Mouse (Mus musculus): ENCODE measurements around the gene 4930447C04Rik. TPM values are rescaled to one million over a fixed set of nuclear protein-coding genes. Genes with fewer than 3 reads are reported as not detected.

The 4930447C04Rik gene
- total RNA-seq, 1 experiment from 2014 or later: 11.9 TPM

DNA sequence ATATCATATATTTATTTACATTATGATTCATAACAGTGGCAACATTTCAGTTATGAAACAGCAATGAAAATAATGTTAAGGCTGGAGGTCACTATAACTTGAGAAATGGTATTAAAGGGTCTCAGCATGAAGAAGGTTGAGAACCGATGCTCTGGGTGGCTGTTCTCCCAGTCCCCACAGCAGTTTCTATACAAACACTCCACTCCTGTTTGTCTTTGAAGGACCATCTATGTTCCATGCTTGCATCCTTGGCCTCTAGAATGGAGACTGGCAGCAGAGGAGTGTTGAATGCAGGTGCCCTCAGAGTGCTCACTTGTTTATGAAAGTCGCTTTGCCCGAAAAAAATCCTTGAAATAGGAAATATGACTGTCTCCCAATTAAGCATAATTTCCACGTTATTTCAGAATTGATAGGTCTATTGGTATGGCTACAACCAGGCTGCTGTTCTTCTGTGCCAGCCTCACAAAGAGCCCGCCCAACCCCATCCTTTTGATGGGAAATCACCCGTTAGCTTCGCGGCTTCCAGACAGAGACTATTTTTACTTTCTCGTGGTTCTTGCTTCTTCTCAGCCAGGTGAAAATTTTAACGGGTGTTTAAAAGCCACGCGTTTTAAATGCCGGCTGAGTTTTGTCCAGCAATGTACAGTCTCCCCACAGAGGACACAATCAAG is 87.0 kb downstream of the 4930447C04Rik start:
- no peak for ATAC-seq (replicated peaks in 1 of 2; ENCODE audit: insufficient read depth in 1 of 2, low FRiP score in 2 of 2, low TSS enrichment in 1 of 2, low read depth in 1 of 2, poor library complexity in 2 of 2, severe bottlenecking in 2 of 2)

DNA sequence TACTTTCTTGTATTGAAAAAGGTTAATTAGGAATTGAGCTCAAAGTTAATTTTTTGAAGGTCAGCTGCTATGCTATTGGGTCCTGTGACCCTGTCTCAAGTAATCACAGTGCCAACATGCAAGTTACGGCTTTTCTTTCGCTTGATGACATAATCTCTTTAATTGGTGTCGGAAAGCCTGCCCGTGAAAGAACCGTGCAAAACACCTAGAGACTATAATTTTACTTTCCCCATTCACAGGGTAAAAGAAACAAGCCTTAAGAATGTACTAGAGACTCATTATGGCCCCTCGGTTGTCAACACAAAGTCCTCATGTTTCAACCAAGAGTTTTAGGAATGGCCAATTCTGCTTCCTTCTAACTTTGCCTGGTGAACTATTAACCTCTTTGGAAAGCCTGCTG is 88.3 kb downstream of the 4930447C04Rik start:
- ATAC-seq (replicated peaks in 1 of 2; ENCODE audit: insufficient read depth in 1 of 2, low FRiP score in 2 of 2, low TSS enrichment in 1 of 2, low read depth in 1 of 2, poor library complexity in 2 of 2, severe bottlenecking in 2 of 2): no peak

DNA sequence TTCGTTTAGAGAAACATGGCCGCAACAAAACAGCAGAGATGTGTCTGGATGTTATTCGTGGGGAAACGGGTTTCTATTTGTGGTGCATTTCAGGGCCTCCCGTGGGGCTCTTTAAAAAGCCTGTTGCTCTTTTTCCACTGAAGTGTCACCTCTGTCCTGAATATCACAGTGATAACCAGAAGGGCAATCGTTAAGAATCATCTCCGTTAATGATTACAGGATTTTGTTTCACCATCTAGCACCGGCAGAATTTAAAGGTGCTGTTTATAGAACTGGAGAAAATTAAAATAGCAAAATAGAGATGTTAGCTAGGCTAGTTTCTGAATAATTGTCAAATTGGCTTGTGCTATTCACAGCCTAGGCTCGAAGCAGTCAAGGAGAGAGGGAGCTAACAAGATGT is 90.4 kb downstream of the 4930447C04Rik start:
- ATAC-seq (replicated peaks in 1 of 2; ENCODE audit: insufficient read depth in 1 of 2, low FRiP score in 2 of 2, low TSS enrichment in 1 of 2, low read depth in 1 of 2, poor library complexity in 2 of 2, severe bottlenecking in 2 of 2): no peak

DNA sequence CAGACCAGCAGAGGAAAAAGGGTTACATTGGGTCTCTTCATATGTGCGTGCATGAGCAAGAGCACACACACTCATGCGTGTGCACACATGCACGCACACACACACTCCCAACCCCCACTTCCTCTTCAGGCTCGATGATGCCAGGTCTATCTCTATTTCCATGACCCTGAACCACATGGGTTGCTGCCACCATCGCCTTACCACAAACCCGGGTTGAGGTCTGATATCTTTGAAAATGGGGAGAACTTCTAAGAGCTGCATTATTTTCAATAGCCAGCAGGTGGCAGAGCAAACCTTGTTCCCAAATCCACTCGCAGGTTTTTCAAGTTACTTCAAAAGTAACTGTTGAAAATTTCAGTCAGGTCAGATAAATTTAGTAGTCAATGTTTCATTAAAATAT is 92.8 kb downstream of the 4930447C04Rik start:
- ATAC-seq (replicated peaks in 1 of 2; ENCODE audit: insufficient read depth in 1 of 2, low FRiP score in 2 of 2, low TSS enrichment in 1 of 2, low read depth in 1 of 2, poor library complexity in 2 of 2, severe bottlenecking in 2 of 2): peak; percentile 19 to 46; a peak in 3 of 4 replicates

DNA sequence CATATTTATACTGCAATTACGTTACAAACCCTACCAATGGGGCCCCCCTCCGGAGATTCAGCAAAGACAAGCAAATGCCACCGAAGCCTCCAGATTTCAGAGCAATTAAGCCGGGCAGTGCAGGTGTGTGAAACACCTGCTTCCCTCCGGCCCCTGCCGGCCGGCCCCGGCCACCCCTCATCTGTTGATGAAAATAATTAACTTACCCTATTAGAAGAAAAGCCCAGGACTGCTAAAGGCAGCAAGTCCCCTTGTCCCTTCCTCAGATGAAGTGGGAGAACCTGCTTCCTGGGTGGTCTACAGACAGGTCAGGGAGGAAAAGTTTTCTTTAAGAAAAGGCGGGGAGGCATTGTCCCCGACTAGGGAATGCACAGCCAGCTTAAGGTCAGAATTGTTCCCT is 94.6 kb downstream of the 4930447C04Rik start:
- ATAC-seq (replicated peaks in 1 of 2; ENCODE audit: insufficient read depth in 1 of 2, low FRiP score in 2 of 2, low TSS enrichment in 1 of 2, low read depth in 1 of 2, poor library complexity in 2 of 2, severe bottlenecking in 2 of 2): no peak

DNA sequence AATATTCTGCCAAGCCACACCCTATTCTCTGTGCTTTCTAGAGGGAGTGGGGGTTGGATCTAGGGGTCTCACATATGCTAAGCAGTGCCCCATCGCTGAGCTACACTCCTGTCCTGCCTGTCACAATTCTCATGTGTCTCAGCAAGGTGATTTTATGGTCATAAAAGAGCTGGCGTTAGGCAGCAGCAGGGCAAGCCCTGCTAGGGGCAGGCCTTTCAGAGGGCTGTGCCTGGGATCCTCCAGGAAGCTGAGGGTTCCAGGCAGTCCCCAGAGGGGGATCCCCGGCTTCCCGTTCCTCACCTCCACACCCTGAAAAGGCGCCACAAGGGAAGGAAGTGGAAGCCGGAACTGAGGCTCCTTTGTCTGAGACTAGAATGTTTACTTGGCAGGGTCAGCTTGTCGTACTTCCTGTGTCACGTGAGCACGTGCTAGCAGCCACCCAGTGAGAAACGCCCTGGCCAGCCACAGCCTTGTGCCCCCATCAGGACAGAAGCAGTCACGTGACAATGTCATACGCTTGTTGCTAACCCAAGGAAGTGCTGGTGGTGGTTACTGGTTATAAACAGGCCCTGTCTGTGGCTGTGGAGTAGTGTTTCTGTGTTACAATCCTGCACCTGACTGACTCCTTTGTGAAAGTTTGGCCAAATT is 96.5 kb downstream of the 4930447C04Rik start:
- ATAC-seq (replicated peaks in 1 of 2; ENCODE audit: insufficient read depth in 1 of 2, low FRiP score in 2 of 2, low TSS enrichment in 1 of 2, low read depth in 1 of 2, poor library complexity in 2 of 2, severe bottlenecking in 2 of 2): peak; percentile 97 to 99

DNA sequence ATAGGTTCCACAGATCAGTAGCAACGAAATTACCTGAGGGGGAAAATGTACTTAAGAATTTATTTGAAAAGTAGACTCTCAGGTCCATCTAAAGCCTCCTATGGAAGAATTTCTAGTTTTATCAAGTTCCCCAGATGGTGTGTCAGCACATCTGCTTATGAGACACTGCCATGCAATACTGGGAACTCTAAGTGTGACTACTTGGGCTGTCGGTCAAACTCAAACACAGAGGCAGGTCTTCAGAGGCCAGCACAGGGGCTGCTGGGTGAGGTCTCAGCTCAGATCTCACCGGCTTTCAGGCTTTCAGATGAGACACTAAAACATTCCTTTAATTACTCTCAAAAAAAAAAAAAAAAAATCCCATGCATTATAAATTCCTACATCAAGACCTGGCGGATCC is 97.0 kb downstream of the 4930447C04Rik start:
- no peak for ATAC-seq (replicated peaks in 1 of 2; ENCODE audit: insufficient read depth in 1 of 2, low FRiP score in 2 of 2, low TSS enrichment in 1 of 2, low read depth in 1 of 2, poor library complexity in 2 of 2, severe bottlenecking in 2 of 2)

DNA sequence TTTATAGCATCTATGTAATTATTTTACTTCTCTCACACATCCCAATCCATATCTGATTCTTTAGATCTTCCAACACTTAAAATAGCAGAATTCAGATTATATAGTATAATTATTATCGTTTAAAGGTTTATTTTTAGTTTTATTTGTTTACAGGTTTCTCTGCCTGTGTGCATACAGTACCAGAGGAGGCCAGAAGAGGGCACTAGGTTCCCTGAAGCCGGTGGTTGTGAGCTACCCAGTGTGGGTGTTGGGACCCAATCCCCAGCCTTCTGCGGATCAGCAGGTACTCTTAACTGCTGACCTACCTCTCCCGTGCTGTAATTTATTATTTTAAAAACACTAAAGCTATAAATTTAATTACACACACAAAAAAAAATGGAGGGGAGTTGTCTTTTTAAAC is 97.4 kb downstream of the 4930447C04Rik start:
- ATAC-seq (replicated peaks in 1 of 2; ENCODE audit: insufficient read depth in 1 of 2, low FRiP score in 2 of 2, low TSS enrichment in 1 of 2, low read depth in 1 of 2, poor library complexity in 2 of 2, severe bottlenecking in 2 of 2): no peak

DNA sequence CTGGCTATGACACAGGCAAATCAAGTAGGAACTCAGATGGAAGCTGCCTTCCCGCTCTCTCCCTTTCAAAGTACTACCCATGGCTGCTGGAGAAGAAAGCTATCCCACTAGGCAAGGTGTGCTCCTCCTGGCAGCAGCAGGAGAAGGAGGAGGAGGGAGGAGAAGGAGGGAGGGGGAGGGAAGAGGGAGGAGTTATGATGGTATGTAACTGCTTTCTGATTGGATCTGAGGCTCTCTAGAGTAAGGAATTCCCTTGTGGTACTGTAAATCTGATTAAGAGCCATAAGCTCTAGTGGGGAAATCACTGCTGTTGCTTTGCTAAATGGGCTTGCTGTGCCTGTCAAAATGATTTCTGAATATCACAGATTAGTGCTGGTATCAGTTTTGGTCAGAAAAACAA is 99.1 kb downstream of the 4930447C04Rik start:
- no peak for ATAC-seq (replicated peaks in 1 of 2; ENCODE audit: insufficient read depth in 1 of 2, low FRiP score in 2 of 2, low TSS enrichment in 1 of 2, low read depth in 1 of 2, poor library complexity in 2 of 2, severe bottlenecking in 2 of 2)

DNA sequence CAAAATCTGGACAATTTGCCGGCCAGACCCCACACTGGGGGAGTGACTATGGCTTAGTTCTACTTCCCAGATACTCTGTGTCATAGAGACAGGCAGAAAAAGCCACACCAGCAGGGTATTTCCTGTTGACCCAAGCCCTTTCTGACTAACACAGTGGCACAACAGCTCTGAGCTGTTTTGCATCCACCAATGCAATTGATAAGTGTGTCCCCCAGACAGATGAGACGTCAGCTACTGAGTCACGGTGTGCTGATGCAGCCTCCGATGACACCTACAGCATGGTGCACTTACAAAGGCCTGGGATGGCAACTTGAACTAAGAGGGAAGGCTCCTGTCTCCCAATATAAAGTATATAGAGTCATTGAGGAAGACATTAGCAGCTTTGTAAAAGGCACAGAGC is 103.3 kb downstream of the 4930447C04Rik start:
- ATAC-seq (replicated peaks in 1 of 2; ENCODE audit: insufficient read depth in 1 of 2, low FRiP score in 2 of 2, low TSS enrichment in 1 of 2, low read depth in 1 of 2, poor library complexity in 2 of 2, severe bottlenecking in 2 of 2): no peak

DNA sequence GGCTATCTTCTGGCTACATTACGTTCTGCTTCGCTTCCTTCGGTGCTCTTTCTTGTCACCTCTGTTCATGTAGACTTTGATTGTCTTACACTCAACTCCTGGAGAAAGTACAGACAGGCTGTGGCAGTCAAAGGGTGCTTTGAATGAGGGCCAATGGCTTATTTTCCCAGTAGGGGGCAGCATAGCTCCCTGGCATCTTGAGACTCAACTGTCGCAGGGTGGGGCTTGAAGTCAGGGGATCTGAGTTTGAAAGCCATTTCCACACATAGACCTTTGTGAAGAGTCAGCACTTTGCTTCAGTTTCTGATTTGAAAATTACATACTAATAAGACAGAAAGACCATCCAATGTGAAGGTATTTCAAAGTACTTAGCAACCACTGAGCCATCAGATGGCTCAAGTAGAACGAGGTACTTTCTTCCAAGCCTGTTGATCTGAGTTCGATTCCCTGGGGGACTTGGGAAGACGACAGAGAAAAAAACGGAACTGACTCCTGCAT is 105.0 kb downstream of the 4930447C04Rik start:
- ATAC-seq (replicated peaks in 1 of 2; ENCODE audit: insufficient read depth in 1 of 2, low FRiP score in 2 of 2, low TSS enrichment in 1 of 2, low read depth in 1 of 2, poor library complexity in 2 of 2, severe bottlenecking in 2 of 2): no peak

DNA sequence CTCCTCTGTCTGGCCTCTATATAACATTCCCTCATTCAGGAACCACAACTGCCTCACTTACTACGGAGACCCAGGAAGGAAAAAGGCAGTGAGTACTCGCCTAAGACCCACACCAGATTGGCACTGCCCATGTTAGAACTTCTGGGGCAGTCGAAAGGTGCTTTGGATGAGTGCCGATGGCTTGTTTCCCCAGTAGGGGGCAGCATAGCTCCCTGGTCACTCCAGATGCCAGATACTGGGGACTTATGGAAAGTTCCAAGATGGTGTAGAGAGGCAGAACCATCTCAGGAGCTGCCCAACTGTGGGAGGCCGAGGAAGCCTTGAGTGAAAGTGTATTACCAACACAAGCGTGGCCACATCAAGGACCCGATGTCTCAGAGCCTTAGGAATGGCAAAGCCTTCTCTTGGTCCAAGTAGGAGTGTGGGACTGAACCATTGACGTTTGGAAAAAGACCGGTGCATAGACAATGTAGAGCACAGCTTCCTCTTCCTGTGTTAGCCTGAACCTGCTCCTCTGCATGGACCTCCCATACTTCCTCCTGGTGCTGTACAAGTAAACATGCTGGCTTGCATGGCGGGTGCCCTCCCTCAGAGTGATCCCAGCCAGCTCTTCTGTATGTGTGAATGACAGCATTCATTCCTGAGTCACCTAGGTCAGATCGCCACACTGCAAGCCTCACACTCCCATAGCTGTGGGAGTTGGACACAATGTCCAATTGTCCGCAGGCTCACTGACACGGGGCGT is 105.6 kb downstream of the 4930447C04Rik start:
- ATAC-seq (replicated peaks in 1 of 2; ENCODE audit: insufficient read depth in 1 of 2, low FRiP score in 2 of 2, low TSS enrichment in 1 of 2, low read depth in 1 of 2, poor library complexity in 2 of 2, severe bottlenecking in 2 of 2): no peak

DNA sequence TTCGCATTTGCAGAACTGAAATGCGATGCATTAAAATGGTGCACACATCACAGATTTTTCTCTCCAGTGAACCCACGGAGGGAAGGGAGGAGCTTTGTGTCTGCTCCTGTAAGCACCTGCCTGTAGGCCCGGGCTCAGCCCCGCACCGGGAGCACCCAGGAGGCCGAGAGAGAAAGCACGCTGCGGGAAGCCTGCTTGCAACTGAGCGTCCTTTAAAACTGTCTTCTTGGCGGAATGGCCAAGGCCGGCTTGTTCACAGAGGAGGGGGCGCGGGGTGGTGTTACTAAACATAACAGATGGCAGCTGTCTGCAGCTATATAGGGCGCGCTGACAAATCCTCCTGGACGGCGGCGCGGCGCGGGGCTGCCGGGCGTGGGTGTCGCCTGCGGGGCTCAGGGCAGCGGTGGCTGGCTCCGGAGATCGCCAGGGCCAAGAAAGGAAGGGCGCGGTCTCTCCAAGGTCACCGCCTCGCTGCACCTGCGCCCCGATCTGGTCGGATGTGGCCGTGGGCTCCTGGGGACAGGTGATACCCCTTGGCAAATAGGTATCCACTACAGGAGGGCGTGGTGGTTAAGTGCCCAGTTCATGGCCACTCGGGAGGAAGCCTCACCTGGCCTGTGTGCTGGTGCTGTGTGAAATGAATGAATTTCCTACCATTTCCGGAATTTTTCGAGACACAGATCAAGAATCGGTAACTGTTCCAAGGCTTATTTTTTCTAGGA is 108.7 kb downstream of the 4930447C04Rik start:
- ATAC-seq (replicated peaks in 1 of 2; ENCODE audit: insufficient read depth in 1 of 2, low FRiP score in 2 of 2, low TSS enrichment in 1 of 2, low read depth in 1 of 2, poor library complexity in 2 of 2, severe bottlenecking in 2 of 2): peak in 1 of 2 experiments; percentile 13; a peak in 1 of 4 replicates

Other genes with a start within 250 kb of the 4930447C04Rik start
- gene Ppm1a, start 183.3 kb downstream of the 4930447C04Rik start, total RNA-seq (2017): 106 and 108 TPM in 2 replicates
- not detected in 2 replicates for gene Six6, start 882 bp downstream of the 4930447C04Rik start, total RNA-seq (2017)
- gene Six1, start 113.1 kb upstream of the 4930447C04Rik start, total RNA-seq (2017): not detected in 2 replicates
- not detected in 2 replicates for gene Six4, start 172.7 kb upstream of the 4930447C04Rik start, total RNA-seq (2017)
- 41.3 and 55.1 TPM in 2 replicates for gene Mnat1, start 182.9 kb upstream of the 4930447C04Rik start, total RNA-seq (2017)

Data from hematopoietic stem cell, adult 5-6 weeks (primary cell).